Mouse (Mus musculus): ENCODE measurements around the gene Rufy4. TPM values are rescaled to one million over a fixed set of nuclear protein-coding genes. Genes with fewer than 3 reads are reported as not detected.

The Rufy4 gene
- total RNA-seq, 4 experiments from 2014 or later, result 0.25 TPM; not detected in 3

- no peak for DNase-seq (ENCODE audit: low spot score in 2 of 2)
Observed at GRCm38 (mm10) chr1:74196621-74197419, 71.5 kb downstream of the Rufy4 start.

Other genes with a start within 250 kb of the Rufy4 start
- gene Tns1, start 1.1 kb upstream of the Rufy4 start, total RNA-seq (2022), result 10 to 100 TPM; 44.4 to 54.8 (median 47.4) TPM
- gene Cxcr2, start 28.4 kb downstream of the Rufy4 start, total RNA-seq (2022), result not detected
- gene Cxcr1, start 69.1 kb downstream of the Rufy4 start, total RNA-seq (2022), result under 1 TPM in 1 of 4 experiments, not detected in 3; 0.34 TPM
- gene Arpc2, start 110.5 kb downstream of the Rufy4 start, total RNA-seq (2022), result 100 to 1,000 TPM; 324 to 350 (median 341) TPM
- not detected for gene Gpbar1, start 153.0 kb downstream of the Rufy4 start, total RNA-seq (2022)
- gene Aamp, start 159.2 kb downstream of the Rufy4 start, total RNA-seq (2022), result 100 to 1,000 TPM; 150 to 159 (median 154) TPM
- 100 to 1,000 TPM; 170 to 190 (median 177) TPM for gene Pnkd, start 159.4 kb downstream of the Rufy4 start, total RNA-seq (2022)
- 10 to 100 TPM; 24.9 to 37.2 (median 33.3) TPM for gene Tmbim1, start 180.1 kb downstream of the Rufy4 start, total RNA-seq (2022)
- gene Catip, start 236.6 kb downstream of the Rufy4 start, total RNA-seq (2022), result 1 to 10 TPM; 1.7 to 3.3 (median 2.2) TPM
- gene Slc11a1, start 249.7 kb downstream of the Rufy4 start, total RNA-seq (2022), result 10 to 100 TPM in 2 of 4 experiments, 1 to 10 TPM in 2; 5.5 to 68.6 (median 30.6) TPM